Mouse (Mus musculus) hindbrain, postnatal 0 days (tissue): ENCODE data around the gene Bcl2l11. TPM values are rescaled to one million over a fixed set of nuclear protein-coding genes. Genes with fewer than 3 reads are reported as not detected.

Source experiments
- ATAC-seq: fragments of 200-750 bp; cut with Nextera tagmentation; 2 replicates; pipeline ENCODE4 v1.8.0; 2017; ENCODE audit warnings: mild to moderate bottlenecking, moderate TSS enrichment, moderate library complexity
- DNase-seq: peaks from one replicate; pipeline ENCODE4 v3.0.0-alpha.2; 2015; ENCODE audit warnings: low spot score
- H3K27ac ChIP-seq: fragments of 300-500 bp; sonication (generic); 2 replicates; pipeline ENCODE4 v1.5.1; 2014; ENCODE audit warnings: mild to moderate bottlenecking
- H3K27me3 ChIP-seq: fragments of 300-500 bp; sonication (generic); 2 replicates; pipeline ENCODE4 v1.6.1; 2014; ENCODE audit warnings: low read length, mixed read lengths; ENCODE audit not compliant: insufficient read depth
- H3K36me3 ChIP-seq: fragments of 300-500 bp; sonication (generic); 2 replicates; pipeline ENCODE4 v1.6.1; 2014; ENCODE audit warnings: low read length, mixed read lengths; ENCODE audit not compliant: insufficient read depth
- H3K4me1 ChIP-seq: fragments of 300-500 bp; sonication (generic); 2 replicates; pipeline ENCODE4 v1.6.1; 2014; ENCODE audit warnings: antibody characterized with exemption, low read length, mixed read lengths; ENCODE audit not compliant: insufficient read depth
- H3K4me2 ChIP-seq: fragments of 300-500 bp; sonication (generic); 2 replicates; pipeline ENCODE4 v1.6.1; 2014; ENCODE audit warnings: low read depth, mild to moderate bottlenecking, low read length, moderate library complexity, mixed read lengths
- H3K4me3 ChIP-seq: fragments of 300-500 bp; sonication (generic); 2 replicates; pipeline ENCODE4 v1.5.1; 2014; ENCODE audit warnings: low read length
- H3K9ac ChIP-seq: fragments of 300-500 bp; sonication (generic); replicated peaks from 2 replicates; pipeline ENCODE4 v1.6.1; 2014; ENCODE audit warnings: mild to moderate bottlenecking, low read length, moderate library complexity, mixed read lengths
- H3K9me3 ChIP-seq: fragments of 300-500 bp; sonication (generic); 2 replicates; pipeline ENCODE4 v1.6.1; 2016; ENCODE audit warnings: low read length, mixed read lengths
- CTCF ChIP-seq: IDR thresholded peaks from 2 replicates; pipeline ENCODE4 v1.5.1; 2016; ENCODE audit warnings: antibody characterized with exemption, control low read depth, low read depth
- WGBS: fragments of 180-500 bp; shearing (Covaris S2); extraction: QIAGEN DNeasy Blood & Tissue Kit; methylation state at CpG from one replicate; pipeline ENCODE4 v1.1.7; 2014; 5-methylcytosine and 5-hydroxymethylcytosine counted together
- polyA plus RNA-seq: library from polyadenylated mRNA; unstranded; fragments of >200 nt; fragmentation: Nextera tagmentation; extraction: Ambion mirVana; gene quantifications from 2 replicates; pipeline ENCODE4 v1.2.1, GENCODE M21; 2015
- total RNA-seq: library from RNA; depleted of rRNA; stranded (reverse); fragments of >200 nt; gene quantifications from 2 replicates; pipeline ENCODE4 v1.2.3, GENCODE M21; 2014

Gene Bcl2l11
- total and polyA plus RNA-seq, 2 experiments from 2014 or later, result 7.8 to 11.3 TPM

- no peak overlapping the region for H3K27ac ChIP-seq
- TF ChIP-seq CTCF, result no peak
- no peaks in the 10 kb centered on the region for H3K36me3 ChIP-seq
- no peaks in the 10 kb centered on the region for H3K27me3 ChIP-seq
- no peak overlapping the region for H3K4me3 ChIP-seq
- no peak overlapping the region for H3K9ac ChIP-seq
- DNase-seq (no peak), ATAC-seq (no peak)
- H3K9me3 ChIP-seq, result no peaks in the 10 kb centered on the region
- H3K4me1 ChIP-seq, result no peaks in the 10 kb centered on the region
- H3K4me2 ChIP-seq, result no peak overlapping the region
- WGBS, result 93% methylated on average over 1 of the region's 1 CpGs
Measured at GRCm38 (mm10) chr2:128187277-128187676, 61.4 kb downstream of the Bcl2l11 start.

DNA sequence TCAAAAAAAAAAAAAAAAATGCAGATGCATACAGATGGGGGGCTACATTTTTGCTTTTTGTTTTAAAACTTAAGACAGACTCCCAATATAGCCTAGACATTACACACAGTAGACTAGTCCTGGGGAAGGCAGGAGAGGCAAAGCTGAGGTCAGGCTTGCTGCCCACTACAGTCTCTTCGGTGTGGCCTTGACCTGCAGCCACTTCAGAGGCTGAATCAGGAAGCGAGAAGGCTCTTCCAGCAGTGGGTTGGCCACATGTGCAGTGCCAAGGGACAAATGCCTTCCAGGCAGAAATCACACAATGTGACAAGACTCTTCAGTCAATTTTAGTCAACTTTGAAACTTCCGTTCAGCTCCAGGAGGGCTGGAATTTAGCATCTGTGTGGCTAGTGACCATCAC, 62.6 kb downstream of the Bcl2l11 start:
- Histone ChIP-seq H3K27me3 (no peaks in the 10 kb centered on the region), H3K9ac (no peak overlapping the region), H3K4me3 (no peak overlapping the region), H3K27ac (no peak overlapping the region), H3K36me3 (no peaks in the 10 kb centered on the region), H3K4me2 (no peak overlapping the region), H3K4me1 (no peaks in the 10 kb centered on the region), H3K9me3 (no peaks in the 10 kb centered on the region)
- ATAC-seq (no peak), DNase-seq (no peak)
- WGBS, result 87% methylated on average over 3 of the region's 3 CpGs
- no peak for TF ChIP-seq CTCF

- Histone ChIP-seq H3K4me1 (no peaks in the 10 kb centered on the region), H3K4me2 (no peak overlapping the region), H3K9ac (no peak overlapping the region), H3K27ac (no peak overlapping the region), H3K27me3 (no peaks in the 10 kb centered on the region), H3K36me3 (no peaks in the 10 kb centered on the region), H3K4me3 (no peak overlapping the region), H3K9me3 (no peaks in the 10 kb centered on the region)
- 78% methylated on average over 10 of the region's 10 CpGs for WGBS
- no peak for TF ChIP-seq CTCF
- ATAC-seq (no peak), DNase-seq (no peak)
Measured at GRCm38 (mm10) chr2:128189691-128190090, 63.9 kb downstream of the Bcl2l11 start.

DNA sequence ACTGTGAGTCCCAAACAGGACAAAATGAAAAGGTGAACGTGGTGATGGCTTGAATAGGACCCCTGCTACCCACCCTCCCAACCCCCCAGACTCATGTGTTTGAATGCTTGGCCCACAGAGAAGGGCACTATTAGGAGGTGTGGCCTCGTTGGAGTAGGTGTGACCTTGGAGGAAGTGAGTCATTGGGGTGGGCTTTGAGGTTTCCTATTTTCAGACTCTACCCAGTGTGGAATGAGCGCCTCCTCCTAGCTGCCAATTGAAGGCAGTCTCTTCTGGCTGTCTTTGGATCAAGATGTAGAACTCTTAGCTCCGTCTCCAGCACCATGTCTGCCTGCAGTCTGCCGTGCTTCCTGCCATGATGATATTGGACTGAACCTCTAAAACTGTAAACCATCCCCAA, 64.4 kb downstream of the Bcl2l11 start:
- H3K9ac ChIP-seq, result no peak overlapping the region
- no peak overlapping the region for H3K27ac ChIP-seq
- DNase-seq (no peak), ATAC-seq (no peak)
- no peak overlapping the region for H3K4me3 ChIP-seq
- no peaks in the 10 kb centered on the region for H3K9me3 ChIP-seq
- H3K27me3 ChIP-seq, result no peaks in the 10 kb centered on the region
- WGBS, result 72% methylated on average over 5 of the region's 5 CpGs
- no peak for TF ChIP-seq CTCF
- H3K4me2 ChIP-seq, result no peak overlapping the region
- no peaks in the 10 kb centered on the region for H3K36me3 ChIP-seq
- H3K4me1 ChIP-seq, result no peaks in the 10 kb centered on the region

DNA sequence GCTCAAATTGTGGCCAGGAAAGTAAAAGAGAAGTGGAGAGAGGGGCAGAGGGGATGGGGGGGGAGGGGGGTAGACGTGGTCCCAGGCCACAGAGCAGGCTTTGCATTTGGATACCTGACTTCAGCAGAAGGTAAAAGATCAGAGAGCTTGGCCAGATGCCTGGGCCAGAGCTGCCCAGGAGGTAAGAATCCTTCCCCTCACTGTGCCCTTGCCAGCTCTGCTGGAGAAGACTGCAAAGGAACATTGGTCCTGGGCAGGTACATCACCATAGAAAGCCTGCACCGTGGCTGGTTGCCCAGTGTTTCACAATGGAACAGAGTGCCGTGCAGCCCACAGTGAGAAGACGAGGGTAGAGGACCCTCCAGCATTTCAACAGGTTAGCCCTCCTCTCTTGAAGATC, 67.6 kb downstream of the Bcl2l11 start:
- Histone ChIP-seq H3K4me2 (no peak overlapping the region), H3K4me3 (no peak overlapping the region), H3K27ac (no peak overlapping the region), H3K27me3 (no peaks in the 10 kb centered on the region), H3K9me3 (no peaks in the 10 kb centered on the region), H3K9ac (no peak overlapping the region), H3K4me1 (no peaks in the 10 kb centered on the region), H3K36me3 (no peaks in the 10 kb centered on the region)
- ATAC-seq (no peak), DNase-seq (no peak)
- WGBS, result 55% methylated on average over 4 of the region's 4 CpGs
- no peak for TF ChIP-seq CTCF

DNA sequence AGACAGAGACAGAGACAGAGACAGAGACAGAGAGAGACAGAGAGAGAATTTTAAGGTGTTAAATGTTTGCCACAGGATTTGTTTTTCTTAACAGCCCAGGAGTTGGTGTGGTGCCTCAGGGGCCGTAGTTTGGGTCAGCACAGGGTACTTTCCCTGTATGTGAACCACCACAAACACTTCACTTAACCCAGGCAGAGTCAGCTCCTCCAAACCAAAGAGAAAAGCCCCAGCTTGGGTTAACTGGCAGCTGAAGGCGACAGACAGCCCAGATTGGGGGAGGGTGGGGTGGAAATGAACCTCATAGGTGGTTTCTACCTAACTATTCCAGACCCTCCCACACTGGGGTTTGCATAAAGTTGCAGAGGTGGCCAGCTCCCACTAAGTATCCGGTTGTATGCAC, 71.5 kb downstream of the Bcl2l11 start:
- 90% methylated on average over 3 of the region's 3 CpGs for WGBS
- Histone ChIP-seq H3K9ac (no peak overlapping the region), H3K27me3 (no peaks in the 10 kb centered on the region), H3K4me3 (no peak overlapping the region), H3K9me3 (no peaks in the 10 kb centered on the region), H3K27ac (no peak overlapping the region), H3K4me1 (no peaks in the 10 kb centered on the region), H3K4me2 (no peak overlapping the region), H3K36me3 (no peaks in the 10 kb centered on the region)
- DNase-seq, result no peak
- no peak for ATAC-seq
- TF ChIP-seq CTCF, result no peak

DNA sequence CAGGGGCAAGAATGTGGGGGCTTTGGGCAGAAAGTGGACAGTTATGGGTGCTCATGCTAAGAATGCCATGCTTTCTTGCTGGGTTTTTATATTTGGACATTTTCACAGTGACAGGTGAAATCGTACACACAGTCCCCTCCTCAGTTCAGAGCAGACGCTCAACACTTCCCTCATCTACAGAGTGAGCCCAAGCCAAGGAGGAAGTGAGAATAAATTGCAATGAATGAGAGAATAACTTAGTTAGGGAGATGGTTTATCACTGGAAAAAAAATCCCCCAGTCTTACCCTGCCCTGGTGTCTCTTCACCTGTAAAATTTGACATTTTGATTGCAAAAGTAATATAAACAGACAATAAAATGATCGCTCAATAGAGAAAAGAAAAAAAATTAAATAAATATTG, 77.3 kb downstream of the Bcl2l11 start:
- Histone ChIP-seq H3K27me3 (no peaks in the 10 kb centered on the region), H3K36me3 (no peaks in the 10 kb centered on the region), H3K4me2 (no peak overlapping the region), H3K27ac (no peak overlapping the region), H3K9ac (no peak overlapping the region), H3K9me3 (no peaks in the 10 kb centered on the region), H3K4me1 (no peaks in the 10 kb centered on the region), H3K4me3 (no peak overlapping the region)
- DNase-seq, result no peak
- TF ChIP-seq CTCF, result no peak
- 75% methylated on average over 3 of the region's 3 CpGs for WGBS
- no peak for ATAC-seq
